Mouse (Mus musculus): ENCODE data around the gene Tollip. TPM values are rescaled to one million over a fixed set of nuclear protein-coding genes. Genes with fewer than 3 reads are reported as not detected.

Tollip gene
- total RNA-seq (2014; rRNA removed), result 99.4 and 110 TPM in 2 replicates
- polyA plus RNA-seq (2015; fragmentation: Nextera tagmentation; extraction: Ambion mirVana), result 78.0 and 81.3 TPM in 2 replicates

DNA sequence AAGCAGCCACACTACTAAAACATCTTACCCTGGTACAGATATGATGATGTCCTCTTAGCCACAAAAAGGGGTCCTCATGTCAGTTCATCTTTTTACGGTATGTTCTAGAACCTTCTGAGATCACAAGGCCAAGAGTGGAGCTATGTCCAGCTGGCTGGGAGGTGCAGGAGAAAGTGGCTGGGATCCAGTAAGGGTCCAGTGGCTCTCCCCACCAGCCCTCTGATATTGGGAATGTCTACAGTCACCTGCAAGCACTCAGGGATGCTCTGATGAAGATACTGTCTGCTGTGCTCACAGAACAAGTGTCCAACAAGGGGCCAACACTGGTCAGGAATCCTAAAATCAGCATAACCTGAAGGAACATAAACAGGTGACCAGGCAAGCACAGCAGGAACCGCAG is at the start of gene Tollip:
Gene Tollip, minus strand, starts transcription at position 101 of the 400 bp plus-strand sequence.
- H3K36me3 ChIP-seq (ENCODE audit: insufficient read depth, low read length), result no peaks in the 10 kb centered on the region
- ATAC-seq (ENCODE audit: low FRiP score) (no peak), DNase-seq (ENCODE audit: low spot score) (no peak)
- no peaks in the 10 kb centered on the region for H3K27me3 ChIP-seq (ENCODE audit: insufficient read depth, low read length)
- H3K4me2 ChIP-seq (ENCODE audit: low read depth, low read length, poor library complexity, severe bottlenecking), result no peak within 1 kb of the TSS
- TF ChIP-seq CTCF (IDR thresholded peaks at IDR 0.05), result no peak
- WGBS, result 88% methylated on average over 2 of the region's 2 CpGs
- H3K9me3 ChIP-seq (ENCODE audit: low read length), result no peaks in the 10 kb centered on the region
- H3K4me3 ChIP-seq (ENCODE audit: low read depth, low read length), result no peak within 1 kb of the TSS
- 0 out of 2 replicates have a peak, but pooled peaks cover under 1% of the 10 kb centered on the region for H3K4me1 ChIP-seq (ENCODE audit: insufficient read depth, low read length)
- no peak within 1 kb of the TSS for H3K9ac ChIP-seq (replicated peaks; ENCODE audit: low read length, poor library complexity, severe bottlenecking)
- H3K27ac ChIP-seq (ENCODE audit: low read depth, low read length), result no peak within 1 kb of the TSS

GRCm38 (mm10) chr7:141966281-141966680 is 48.0 kb upstream of the Tollip start:
- TF ChIP-seq CTCF (IDR thresholded peaks at IDR 0.05), result no peak
- WGBS, result 89% methylated on average over 2 of the region's 2 CpGs
- H3K4me1 ChIP-seq (ENCODE audit: insufficient read depth, low read length), result peaks cover 27% of the 10 kb centered on the region; the same call in 1 of the 2 replicates

GRCm38 (mm10) chr7:141962521-141962920 is 44.2 kb upstream of the Tollip start:
- Histone ChIP-seq H3K36me3 (ENCODE audit: insufficient read depth, low read length) (no peaks in the 10 kb centered on the region), H3K9ac (replicated peaks; ENCODE audit: low read length, poor library complexity, severe bottlenecking) (no peak overlapping the region), H3K27me3 (ENCODE audit: insufficient read depth, low read length) (no peaks in the 10 kb centered on the region), H3K4me3 (ENCODE audit: low read depth, low read length) (no peak overlapping the region), H3K4me1 (ENCODE audit: insufficient read depth, low read length) (peaks cover 22% of the 10 kb centered on the region; the same call in 1 of the 2 replicates), H3K9me3 (ENCODE audit: low read length) (no peaks in the 10 kb centered on the region), H3K4me2 (ENCODE audit: low read depth, low read length, poor library complexity, severe bottlenecking) (no peak overlapping the region), H3K27ac (ENCODE audit: low read depth, low read length) (no peak overlapping the region)
- no peak for ATAC-seq (ENCODE audit: low FRiP score)
- no peak for DNase-seq (ENCODE audit: low spot score)
- WGBS, result 100% methylated on average over 3 of the region's 3 CpGs
- no peak for TF ChIP-seq CTCF (IDR thresholded peaks at IDR 0.05)

More at GRCm38 (mm10) chr7:141966281-141966680, 48.0 kb upstream of the Tollip start:
- Histone ChIP-seq H3K36me3 (ENCODE audit: insufficient read depth, low read length) (no peaks in the 10 kb centered on the region), H3K27ac (ENCODE audit: low read depth, low read length) (no peak overlapping the region), H3K27me3 (ENCODE audit: insufficient read depth, low read length) (no peaks in the 10 kb centered on the region), H3K4me3 (ENCODE audit: low read depth, low read length) (no peak overlapping the region), H3K4me2 (ENCODE audit: low read depth, low read length, poor library complexity, severe bottlenecking) (no peak overlapping the region), H3K9ac (replicated peaks; ENCODE audit: low read length, poor library complexity, severe bottlenecking) (no peak overlapping the region), H3K9me3 (ENCODE audit: low read length) (no peaks in the 10 kb centered on the region)
- ATAC-seq (ENCODE audit: low FRiP score) (no peak), DNase-seq (ENCODE audit: low spot score) (no peak)

GRCm38 (mm10) chr7:141961491-141961890 is 43.2 kb upstream of the Tollip start:
- no peaks in the 10 kb centered on the region for H3K9me3 ChIP-seq (ENCODE audit: low read length)
- WGBS, result 73% methylated on average over 3 of the region's 3 CpGs
- no peak for TF ChIP-seq CTCF (IDR thresholded peaks at IDR 0.05)
- no peak overlapping the region for H3K4me2 ChIP-seq (ENCODE audit: low read depth, low read length, poor library complexity, severe bottlenecking)
- H3K4me1 ChIP-seq (ENCODE audit: insufficient read depth, low read length), result peaks cover 26% of the 10 kb centered on the region; the same call in 1 of the 2 replicates
- no peak overlapping the region for H3K27ac ChIP-seq (ENCODE audit: low read depth, low read length)
- H3K4me3 ChIP-seq (ENCODE audit: low read depth, low read length), result no peak overlapping the region
- no peaks in the 10 kb centered on the region for H3K36me3 ChIP-seq (ENCODE audit: insufficient read depth, low read length)
- H3K9ac ChIP-seq (replicated peaks; ENCODE audit: low read length, poor library complexity, severe bottlenecking), result no peak overlapping the region
- no peak for DNase-seq (ENCODE audit: low spot score)
- ATAC-seq (ENCODE audit: low FRiP score), result no peak
- H3K27me3 ChIP-seq (ENCODE audit: insufficient read depth, low read length), result no peaks in the 10 kb centered on the region

DNA sequence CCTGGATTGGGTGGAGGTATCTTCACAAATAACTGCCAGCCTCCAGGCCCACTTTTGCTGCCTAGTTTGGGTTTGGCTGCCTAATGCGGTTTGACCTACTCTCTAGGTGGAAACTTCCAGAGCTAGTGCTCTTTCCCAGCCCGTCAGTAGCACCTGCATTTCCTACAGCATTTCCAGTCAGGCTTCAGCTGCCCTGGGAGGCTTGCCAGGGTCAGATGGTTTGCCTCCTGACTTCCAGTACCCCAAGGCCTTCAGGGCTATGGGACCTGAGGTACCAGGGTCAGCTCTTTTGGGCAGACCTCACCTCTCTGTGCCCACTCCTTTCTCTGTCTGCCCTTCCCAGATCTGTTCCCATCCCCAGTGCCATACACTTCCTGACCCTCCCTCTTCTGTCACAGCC is 42.6 kb upstream of the Tollip start:
- Histone ChIP-seq H3K36me3 (ENCODE audit: insufficient read depth, low read length) (no peaks in the 10 kb centered on the region), H3K9ac (replicated peaks; ENCODE audit: low read length, poor library complexity, severe bottlenecking) (no peak overlapping the region), H3K4me2 (ENCODE audit: low read depth, low read length, poor library complexity, severe bottlenecking) (no peak overlapping the region), H3K27me3 (ENCODE audit: insufficient read depth, low read length) (no peaks in the 10 kb centered on the region), H3K27ac (ENCODE audit: low read depth, low read length) (no peak overlapping the region), H3K4me3 (ENCODE audit: low read depth, low read length) (no peak overlapping the region), H3K9me3 (ENCODE audit: low read length) (no peaks in the 10 kb centered on the region), H3K4me1 (ENCODE audit: insufficient read depth, low read length) (peaks cover 28% of the 10 kb centered on the region; the same call in 1 of the 2 replicates)
- no peak for DNase-seq (ENCODE audit: low spot score)
- no peak for ATAC-seq (ENCODE audit: low FRiP score)
- no peak for TF ChIP-seq CTCF (IDR thresholded peaks at IDR 0.05)
- 73% methylated on average over 2 of the region's 2 CpGs for WGBS

GRCm38 (mm10) chr7:141959133-141959532 is 40.8 kb upstream of the Tollip start:
- ATAC-seq (ENCODE audit: low FRiP score), result no peak
- DNase-seq (ENCODE audit: low spot score), result no peak
- H3K4me2 ChIP-seq (ENCODE audit: low read depth, low read length, poor library complexity, severe bottlenecking), result no peak overlapping the region
- no peaks in the 10 kb centered on the region for H3K36me3 ChIP-seq (ENCODE audit: insufficient read depth, low read length)
- peaks cover 34% of the 10 kb centered on the region; the same call in 1 of the 2 replicates for H3K4me1 ChIP-seq (ENCODE audit: insufficient read depth, low read length)
- no peaks in the 10 kb centered on the region for H3K27me3 ChIP-seq (ENCODE audit: insufficient read depth, low read length)
- TF ChIP-seq CTCF (IDR thresholded peaks at IDR 0.05), result no peak
- H3K9ac ChIP-seq (replicated peaks; ENCODE audit: low read length, poor library complexity, severe bottlenecking), result no peak overlapping the region
- no peak overlapping the region for H3K27ac ChIP-seq (ENCODE audit: low read depth, low read length)
- no peaks in the 10 kb centered on the region for H3K9me3 ChIP-seq (ENCODE audit: low read length)
- H3K4me3 ChIP-seq (ENCODE audit: low read depth, low read length), result no peak overlapping the region
- 92% methylated on average over 1 of the region's 1 CpGs for WGBS
